Mouse (Mus musculus): Measurements from ENCODE around the gene Pdk1.
"Not testable (repeated sequence)": the region's sequence is repeated elsewhere in the genome, so short reads cannot be mapped to it uniquely, and the experiment has no call there.

Gene Pdk1

GRCm38 (mm10) chr2:71874422-71874821 lies 1.4 kb downstream of the Pdk1 start:
- no peak for DNase-seq (ENCODE audit: low read depth, low spot score)

- DNase-seq (ENCODE audit: low read depth, low spot score), result no peak
Observed at GRCm38 (mm10) chr2:71874836-71875235, 1.8 kb downstream of the Pdk1 start.

GRCm38 (mm10) chr2:71877865-71878264 lies 4.8 kb downstream of the Pdk1 start:
- no peak for DNase-seq (ENCODE audit: low read depth, low spot score)

GRCm38 (mm10) chr2:71878441-71878840 lies 5.4 kb downstream of the Pdk1 start:
- no peak for DNase-seq (ENCODE audit: low read depth, low spot score)

GRCm38 (mm10) chr2:71878943-71879342 lies 5.9 kb downstream of the Pdk1 start:
- DNase-seq (ENCODE audit: low read depth, low spot score), result no peak

- no peak for DNase-seq (ENCODE audit: low read depth, low spot score)
Observed at GRCm38 (mm10) chr2:71882914-71883651, 10.1 kb downstream of the Pdk1 start.

GRCm38 (mm10) chr2:71887269-71887668 lies 14.2 kb downstream of the Pdk1 start:
- DNase-seq (ENCODE audit: low read depth, low spot score), result no peak

GRCm38 (mm10) chr2:71888437-71888836 lies 15.4 kb downstream of the Pdk1 start:
- DNase-seq (ENCODE audit: low read depth, low spot score), result no peak

- no peak for DNase-seq (ENCODE audit: low read depth, low spot score)
Observed at GRCm38 (mm10) chr2:71891536-71891935, 18.5 kb downstream of the Pdk1 start.

GRCm38 (mm10) chr2:71892741-71893349 lies 19.8 kb downstream of the Pdk1 start:
- no peak for DNase-seq (ENCODE audit: low read depth, low spot score)

GRCm38 (mm10) chr2:71895596-71896286 lies 22.7 kb downstream of the Pdk1 start:
- no peak for DNase-seq (ENCODE audit: low read depth, low spot score)

- DNase-seq (ENCODE audit: low read depth, low spot score), result no peak
Observed at GRCm38 (mm10) chr2:71897420-71897819, 24.4 kb downstream of the Pdk1 start.

- peak; percentile 63 for DNase-seq (ENCODE audit: low read depth, low spot score)
Observed at GRCm38 (mm10) chr2:71898335-71898856, 25.4 kb downstream of the Pdk1 start.

GRCm38 (mm10) chr2:71899886-71900285 lies 26.9 kb downstream of the Pdk1 start:
- no peak for DNase-seq (ENCODE audit: low read depth, low spot score)

- DNase-seq (ENCODE audit: low read depth, low spot score), result no peak
Observed at GRCm38 (mm10) chr2:71905154-71905553, 32.1 kb downstream of the Pdk1 start.

- DNase-seq (ENCODE audit: low read depth, low spot score), result not testable (repeated sequence)
Observed at GRCm38 (mm10) chr2:71906356-71906755, 33.3 kb downstream of the Pdk1 start.

GRCm38 (mm10) chr2:71913911-71914310 lies 40.9 kb downstream of the Pdk1 start:
- DNase-seq (ENCODE audit: low read depth, low spot score), result peak; percentile 66

GRCm38 (mm10) chr2:71919227-71919647 lies 46.2 kb downstream of the Pdk1 start:
- DNase-seq (ENCODE audit: low read depth, low spot score), result peak; percentile 86

- not testable (repeated sequence) for DNase-seq (ENCODE audit: low read depth, low spot score)
Observed at GRCm38 (mm10) chr2:71924931-71925330, 51.9 kb downstream of the Pdk1 start.

- peak; percentile 57 for DNase-seq (ENCODE audit: low read depth, low spot score)
Observed at GRCm38 (mm10) chr2:71934046-71934445, 61.0 kb downstream of the Pdk1 start.

GRCm38 (mm10) chr2:71936711-71937110 lies 63.7 kb downstream of the Pdk1 start:
- DNase-seq (ENCODE audit: low read depth, low spot score), result peak; percentile 45

GRCm38 (mm10) chr2:71937649-71938308 lies 64.8 kb downstream of the Pdk1 start:
- DNase-seq (ENCODE audit: low read depth, low spot score), result peak; percentile 27
